Mouse (Mus musculus): ENCODE results near the gene Mast1.

- TF ChIP-seq GATA1 (IDR thresholded peaks at IDR 0.05; ENCODE audit: borderline replicate concordance, low read length) (no peak), FLI1 (IDR thresholded peaks at IDR 0.05; ENCODE audit: low read length) (no peak)
Observed at GRCm38 (mm10) chr8:84930582-84930981, 6.6 kb downstream of the Mast1 start.

Measured in megakaryocyte, embryonic 14.5 days (primary cell).